Mouse (Mus musculus): ENCODE results near the gene Sertad4. TPM values are rescaled to one million over a fixed set of nuclear protein-coding genes. Genes with fewer than 3 reads are reported as not detected.

Sertad4 gene
- polyA plus RNA-seq, 1 experiment from 2014 or later = 5.7 TPM

- H3K36me3 ChIP-seq (ENCODE audit: control insufficient read depth, insufficient read depth, low read length) = no peaks in the 10 kb centered on the region
- no peak overlapping the region for H3K4me2 ChIP-seq (ENCODE audit: low read depth, low read length)
- no peak for ATAC-seq (ENCODE audit: insufficient read depth, low FRiP score)
- H3K27me3 ChIP-seq (ENCODE audit: control insufficient read depth, insufficient read depth, low read length) = no peaks in the 10 kb centered on the region
- WGBS = 82% methylated on average over 7 of the region's 7 CpGs
- no peaks in the 10 kb centered on the region for H3K4me1 ChIP-seq (ENCODE audit: control insufficient read depth, insufficient read depth, low read length)
- no peaks in the 10 kb centered on the region for H3K9me3 ChIP-seq (replicated peaks; ENCODE audit: control insufficient read depth, low read length)
- H3K9ac ChIP-seq (ENCODE audit: low read length) = no peak overlapping the region
- H3K4me3 ChIP-seq (replicated peaks; ENCODE audit: low read length) = no peak overlapping the region
- no peak overlapping the region for H3K27ac ChIP-seq (ENCODE audit: low read length)
These were observed 23.6 kb upstream of the Sertad4 start for GRCm38 (mm10) chr1:192879086-192879580.

- ATAC-seq (ENCODE audit: insufficient read depth, low FRiP score) = no peak
- no peak overlapping the region for H3K27ac ChIP-seq (ENCODE audit: low read length)
- H3K9me3 ChIP-seq (replicated peaks; ENCODE audit: control insufficient read depth, low read length) = no peaks in the 10 kb centered on the region
- H3K9ac ChIP-seq (ENCODE audit: low read length) = no peak overlapping the region
- H3K27me3 ChIP-seq (ENCODE audit: control insufficient read depth, insufficient read depth, low read length) = no peaks in the 10 kb centered on the region
- no peak overlapping the region for H3K4me3 ChIP-seq (replicated peaks; ENCODE audit: low read length)
- H3K4me2 ChIP-seq (ENCODE audit: low read depth, low read length) = no peak overlapping the region
- no peaks in the 10 kb centered on the region for H3K36me3 ChIP-seq (ENCODE audit: control insufficient read depth, insufficient read depth, low read length)
- no peaks in the 10 kb centered on the region for H3K4me1 ChIP-seq (ENCODE audit: control insufficient read depth, insufficient read depth, low read length)
- 68% methylated on average over 5 of the region's 5 CpGs for WGBS
These were observed 17.3 kb upstream of the Sertad4 start for GRCm38 (mm10) chr1:192872841-192873240.

GRCm38 (mm10) chr1:192869761-192870160 lies 14.2 kb upstream of the Sertad4 start:
- Histone ChIP-seq H3K27ac (ENCODE audit: low read length) (no peak overlapping the region), H3K4me1 (ENCODE audit: control insufficient read depth, insufficient read depth, low read length) (no peaks in the 10 kb centered on the region), H3K4me3 (replicated peaks; ENCODE audit: low read length) (no peak overlapping the region), H3K9me3 (replicated peaks; ENCODE audit: control insufficient read depth, low read length) (no peaks in the 10 kb centered on the region), H3K27me3 (ENCODE audit: control insufficient read depth, insufficient read depth, low read length) (no peaks in the 10 kb centered on the region), H3K4me2 (ENCODE audit: low read depth, low read length) (no peak overlapping the region), H3K36me3 (ENCODE audit: control insufficient read depth, insufficient read depth, low read length) (no peaks in the 10 kb centered on the region), H3K9ac (ENCODE audit: low read length) (no peak overlapping the region)
- WGBS = 83% methylated on average over 1 of the region's 1 CpGs
- no peak for ATAC-seq (ENCODE audit: insufficient read depth, low FRiP score)

- WGBS = 54% methylated on average over 3 of the region's 3 CpGs
- Histone ChIP-seq H3K27me3 (ENCODE audit: control insufficient read depth, insufficient read depth, low read length) (no peaks in the 10 kb centered on the region), H3K27ac (ENCODE audit: low read length) (no peak overlapping the region), H3K4me2 (ENCODE audit: low read depth, low read length) (no peak overlapping the region), H3K9ac (ENCODE audit: low read length) (no peak overlapping the region), H3K36me3 (ENCODE audit: control insufficient read depth, insufficient read depth, low read length) (no peaks in the 10 kb centered on the region), H3K4me3 (replicated peaks; ENCODE audit: low read length) (no peak overlapping the region), H3K9me3 (replicated peaks; ENCODE audit: control insufficient read depth, low read length) (no peaks in the 10 kb centered on the region), H3K4me1 (ENCODE audit: control insufficient read depth, insufficient read depth, low read length) (no peaks in the 10 kb centered on the region; the same call in 1 of the 2 replicates)
- ATAC-seq (ENCODE audit: insufficient read depth, low FRiP score) = no peak
These were observed 8.9 kb upstream of the Sertad4 start for GRCm38 (mm10) chr1:192864440-192864839.

- 57% methylated on average over 5 of the region's 5 CpGs for WGBS
- Histone ChIP-seq H3K9ac (ENCODE audit: low read length) (no peak overlapping the region), H3K36me3 (ENCODE audit: control insufficient read depth, insufficient read depth, low read length) (no peaks in the 10 kb centered on the region), H3K4me2 (ENCODE audit: low read depth, low read length) (no peak overlapping the region), H3K4me3 (replicated peaks; ENCODE audit: low read length) (no peak overlapping the region), H3K27me3 (ENCODE audit: control insufficient read depth, insufficient read depth, low read length) (no peaks in the 10 kb centered on the region), H3K9me3 (replicated peaks; ENCODE audit: control insufficient read depth, low read length) (no peaks in the 10 kb centered on the region), H3K4me1 (ENCODE audit: control insufficient read depth, insufficient read depth, low read length) (peaks cover under 1% of the 10 kb centered on the region), H3K27ac (ENCODE audit: low read length) (no peak overlapping the region)
- no peak for ATAC-seq (ENCODE audit: insufficient read depth, low FRiP score)
These were observed 5.9 kb upstream of the Sertad4 start for GRCm38 (mm10) chr1:192861305-192861960.

GRCm38 (mm10) chr1:192860273-192860672 lies 4.7 kb upstream of the Sertad4 start:
- Histone ChIP-seq H3K4me2 (ENCODE audit: low read depth, low read length) (no peak overlapping the region), H3K4me1 (ENCODE audit: control insufficient read depth, insufficient read depth, low read length) (peaks cover 6% of the 10 kb centered on the region), H3K4me3 (replicated peaks; ENCODE audit: low read length) (no peak overlapping the region), H3K27me3 (ENCODE audit: control insufficient read depth, insufficient read depth, low read length) (no peaks in the 10 kb centered on the region), H3K9ac (ENCODE audit: low read length) (no peak overlapping the region), H3K36me3 (ENCODE audit: control insufficient read depth, insufficient read depth, low read length) (no peaks in the 10 kb centered on the region), H3K27ac (ENCODE audit: low read length) (no peak overlapping the region), H3K9me3 (replicated peaks; ENCODE audit: control insufficient read depth, low read length) (no peaks in the 10 kb centered on the region)
- WGBS = 57% methylated on average over 6 of the region's 6 CpGs
- peak; percentile 79 for ATAC-seq (ENCODE audit: insufficient read depth, low FRiP score)

GRCm38 (mm10) chr1:192857582-192857981 lies 2.0 kb upstream of the Sertad4 start:
- WGBS = 76% methylated on average over 5 of the region's 5 CpGs

GRCm38 (mm10) chr1:192856931-192857330 lies 1.4 kb upstream of the Sertad4 start:
- Histone ChIP-seq H3K27ac (ENCODE audit: low read length) (no peak overlapping the region), H3K36me3 (ENCODE audit: control insufficient read depth, insufficient read depth, low read length) (no peaks in the 10 kb centered on the region), H3K9ac (ENCODE audit: low read length) (no peak overlapping the region), H3K4me3 (replicated peaks; ENCODE audit: low read length) (no peak overlapping the region), H3K27me3 (ENCODE audit: control insufficient read depth, insufficient read depth, low read length) (no peaks in the 10 kb centered on the region), H3K4me1 (ENCODE audit: control insufficient read depth, insufficient read depth, low read length) (peaks cover 23% of the 10 kb centered on the region), H3K4me2 (ENCODE audit: low read depth, low read length) (no peak overlapping the region), H3K9me3 (replicated peaks; ENCODE audit: control insufficient read depth, low read length) (no peaks in the 10 kb centered on the region)
- WGBS = 72% methylated on average over 6 of the region's 6 CpGs
- no peak for ATAC-seq (ENCODE audit: insufficient read depth, low FRiP score)

More at GRCm38 (mm10) chr1:192857582-192857981, 2.0 kb upstream of the Sertad4 start:
- Histone ChIP-seq H3K36me3 (ENCODE audit: control insufficient read depth, insufficient read depth, low read length) (no peaks in the 10 kb centered on the region), H3K9me3 (replicated peaks; ENCODE audit: control insufficient read depth, low read length) (no peaks in the 10 kb centered on the region), H3K27ac (ENCODE audit: low read length) (no peak overlapping the region), H3K4me2 (ENCODE audit: low read depth, low read length) (no peak overlapping the region), H3K4me1 (ENCODE audit: control insufficient read depth, insufficient read depth, low read length) (peaks cover 17% of the 10 kb centered on the region), H3K27me3 (ENCODE audit: control insufficient read depth, insufficient read depth, low read length) (no peaks in the 10 kb centered on the region), H3K9ac (ENCODE audit: low read length) (no peak overlapping the region), H3K4me3 (replicated peaks; ENCODE audit: low read length) (no peak overlapping the region)
- no peak for ATAC-seq (ENCODE audit: insufficient read depth, low FRiP score)

- no peak overlapping the region for H3K4me3 ChIP-seq (replicated peaks; ENCODE audit: low read length)
- 29% methylated on average over 10 of the region's 10 CpGs for WGBS
These were observed 855 bp upstream of the Sertad4 start for GRCm38 (mm10) chr1:192856411-192856810.

More at GRCm38 (mm10) chr1:192856411-192856810, 855 bp upstream of the Sertad4 start:
- Histone ChIP-seq H3K9me3 (replicated peaks; ENCODE audit: control insufficient read depth, low read length) (no peaks in the 10 kb centered on the region), H3K4me2 (ENCODE audit: low read depth, low read length) (peak overlapping the region; percentile 55; the same call in 1 of the 2 replicates), H3K4me1 (ENCODE audit: control insufficient read depth, insufficient read depth, low read length) (peaks cover 26% of the 10 kb centered on the region), H3K9ac (ENCODE audit: low read length) (no peak overlapping the region), H3K27me3 (ENCODE audit: control insufficient read depth, insufficient read depth, low read length) (no peaks in the 10 kb centered on the region), H3K36me3 (ENCODE audit: control insufficient read depth, insufficient read depth, low read length) (no peaks in the 10 kb centered on the region), H3K27ac (ENCODE audit: low read length) (no peak overlapping the region)
- ATAC-seq (ENCODE audit: insufficient read depth, low FRiP score) = no peak

Measured in stomach, embryonic 16.5 days (tissue).